Mouse (Mus musculus) cerebellum, postnatal 10 days (tissue): ENCODE measurements at regions not wholly inside any gene's neighbourhood (a gene's known extent, or its start where the extent isn't known, plus 50 kb on each side); places are given as distances from the start of the nearest gene placed in this dataset.
"Not testable (repeated sequence)": the region's sequence is repeated elsewhere in the genome, so short reads cannot be mapped to it uniquely, and the experiment has no call there.

Experiments used
- DNase-seq, 2 experiments: peaks; one replicate each; pipeline ENCODE4 v3.0.0; 2021; ENCODE audit warnings: mixed read lengths in 2 of 2

DNA sequence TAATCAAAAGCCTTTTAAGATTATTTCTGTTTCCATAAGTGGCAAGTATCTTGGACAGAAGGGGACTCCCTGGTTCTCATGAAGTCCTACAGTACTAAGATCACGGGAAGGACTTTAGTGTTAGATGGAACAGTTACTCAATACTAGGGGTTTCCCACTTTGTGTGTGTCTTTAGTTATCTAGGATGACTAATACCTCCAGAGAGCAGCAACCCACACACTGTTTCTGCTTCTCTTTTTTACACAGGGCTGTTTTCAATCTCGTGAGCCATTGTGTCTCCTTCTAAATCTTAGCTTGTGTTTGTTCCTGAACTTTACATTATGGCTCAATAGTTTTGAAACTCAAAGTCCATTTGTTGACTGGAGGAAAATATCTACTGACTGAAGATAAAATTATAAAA is 496.5 kb upstream of the Impg1 start:
- DNase-seq = no peak

DNA sequence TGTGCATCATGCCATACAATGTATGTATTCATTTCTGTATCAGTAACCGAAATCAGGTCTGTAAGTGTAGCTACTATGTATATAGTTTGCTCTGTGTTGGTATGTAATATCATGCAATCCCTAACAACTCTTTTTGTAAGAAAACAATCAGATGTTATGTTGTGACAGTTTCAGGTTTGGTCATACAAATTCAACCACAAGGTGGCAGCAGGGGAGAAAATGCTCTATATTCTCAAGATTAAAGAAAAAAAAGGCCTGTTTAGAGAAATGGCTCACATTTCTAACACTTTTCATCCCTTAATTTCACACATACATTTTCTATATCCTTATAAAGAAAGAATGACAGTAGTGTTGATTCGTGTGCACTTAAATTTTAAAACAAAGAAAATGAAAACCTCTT is 477.7 kb upstream of the Impg1 start:
- peak; percentile 48 to 61 for DNase-seq

- no peak for DNase-seq
Measured at GRCm38 (mm10) chr9:80941424-80941823, 476.1 kb upstream of the Impg1 start.

DNA sequence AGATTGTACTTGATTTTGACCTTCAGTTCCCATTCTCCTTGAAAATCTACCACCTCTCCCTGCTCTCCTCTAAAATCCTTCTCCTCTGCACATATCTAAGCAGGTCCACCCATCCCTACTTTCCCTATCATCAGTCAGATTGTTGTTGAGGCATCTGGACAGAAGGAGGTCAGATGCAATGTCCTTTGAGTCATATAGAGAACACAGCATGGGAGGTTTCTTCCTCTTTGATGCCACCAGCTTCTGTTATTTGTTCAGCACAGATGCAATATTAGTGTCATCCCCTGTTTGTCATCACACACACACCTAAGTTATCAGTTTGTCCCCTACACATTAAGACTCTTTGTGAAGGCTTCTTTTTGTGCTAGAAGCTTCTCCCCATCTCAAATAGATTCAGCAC is 473.0 kb upstream of the Impg1 start:
- DNase-seq = no peak

DNA sequence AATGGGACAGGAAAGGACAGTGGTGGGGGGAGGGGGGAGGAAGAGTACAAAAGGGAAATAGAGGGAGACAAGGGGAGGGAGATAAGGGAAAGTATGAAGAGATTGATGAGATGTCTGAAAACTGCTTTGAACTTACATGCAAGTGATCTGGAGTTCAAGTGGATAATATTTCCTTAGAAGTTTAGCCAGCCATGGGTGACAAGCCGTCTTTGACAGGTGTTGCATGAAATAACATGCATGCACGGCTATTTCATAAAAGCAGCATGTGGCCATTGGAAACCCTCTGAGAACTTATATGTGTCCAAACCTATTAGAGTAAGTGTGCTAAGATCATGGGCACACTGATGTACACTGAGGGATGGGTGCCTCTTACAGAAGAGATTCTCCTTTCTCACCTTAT is 465.3 kb upstream of the Impg1 start:
- no peak for DNase-seq

DNA sequence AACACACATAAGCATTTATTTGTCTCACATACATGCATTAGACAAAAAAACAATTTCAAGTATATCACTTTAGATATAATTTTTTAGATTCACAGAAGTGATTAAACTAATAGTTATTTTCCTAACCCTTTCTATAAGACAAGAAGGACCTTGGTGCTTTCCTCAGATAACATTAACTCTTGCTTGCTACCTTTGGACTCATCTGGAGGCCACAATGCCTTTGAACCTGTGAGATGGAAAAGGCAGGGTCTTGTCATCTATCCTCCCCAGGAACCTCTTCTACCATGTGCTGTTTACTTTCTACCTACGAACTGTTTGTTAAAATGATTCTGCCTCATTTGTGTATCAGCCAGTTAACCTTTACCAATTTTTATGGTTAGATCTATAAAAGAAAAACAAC is 455.0 kb upstream of the Impg1 start:
- no peak for DNase-seq

DNA sequence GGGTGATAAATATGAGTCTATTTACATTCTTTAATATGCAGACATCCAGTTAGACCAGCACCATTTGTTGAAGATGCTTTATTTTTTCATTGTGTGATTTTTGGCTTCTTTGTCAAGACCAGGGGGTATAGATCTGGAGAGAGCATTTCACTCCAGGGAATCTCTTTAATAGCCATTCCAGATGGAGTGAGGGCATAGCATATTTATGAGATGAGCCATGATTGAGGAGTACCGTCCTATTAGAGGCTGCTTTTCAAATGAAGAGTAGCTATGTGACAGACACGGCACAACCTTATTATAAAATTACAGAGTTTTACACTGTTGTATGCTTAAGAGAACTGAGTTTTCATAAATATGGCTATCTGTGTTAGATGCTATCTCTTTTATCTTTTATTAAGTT is 448.6 kb upstream of the Impg1 start:
- DNase-seq = no peak

- no peak for DNase-seq
Measured at GRCm38 (mm10) chr9:80912177-80912576, 446.9 kb upstream of the Impg1 start.

DNA sequence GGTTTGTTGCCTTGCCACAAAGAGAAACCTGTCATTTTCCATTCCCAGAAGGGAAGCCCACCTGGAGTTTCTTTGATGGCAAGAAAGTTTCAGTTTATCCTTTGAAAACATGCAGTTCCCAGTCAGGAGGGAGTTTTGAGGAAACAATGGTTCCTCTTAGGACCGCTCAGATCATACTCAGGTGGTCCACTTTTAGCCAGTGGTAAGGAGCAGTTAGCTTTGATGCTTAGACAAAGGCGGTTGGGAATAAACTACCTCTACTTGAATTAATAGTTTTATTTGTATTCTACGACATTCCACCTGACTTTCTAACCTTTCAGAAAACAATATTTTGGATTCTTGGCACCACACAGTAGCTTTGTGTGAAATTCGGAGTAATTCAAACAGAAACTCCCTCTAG is 401.5 kb upstream of the Impg1 start:
- no peak for DNase-seq

- DNase-seq = no peak
Measured at GRCm38 (mm10) chr9:80858998-80859397, 393.7 kb upstream of the Impg1 start.

DNA sequence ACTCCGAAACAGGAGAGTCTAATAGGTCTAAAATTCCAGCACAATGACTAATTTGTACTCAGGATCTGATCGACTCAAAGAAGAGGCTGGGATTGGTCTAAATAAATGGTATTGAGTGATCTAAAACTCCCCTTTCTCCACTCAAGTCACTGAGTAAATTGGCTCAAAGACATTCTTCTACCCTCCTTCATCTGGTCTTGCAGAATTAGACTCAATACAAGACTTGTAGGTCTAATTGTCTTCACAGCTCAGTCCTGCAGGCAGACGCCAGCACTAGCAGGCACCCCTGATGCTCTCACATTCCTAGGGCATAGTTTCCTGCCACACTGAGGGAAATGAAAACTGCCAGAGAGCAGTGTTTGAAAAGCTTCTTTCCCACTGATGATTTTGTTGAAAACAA is 382.9 kb upstream of the Impg1 start:
- DNase-seq = no peak

- DNase-seq = no peak
Measured at GRCm38 (mm10) chr9:80832808-80833207, 367.5 kb upstream of the Impg1 start.

- DNase-seq = no peak
Measured at GRCm38 (mm10) chr9:80825346-80825745, 360.1 kb upstream of the Impg1 start.

DNA sequence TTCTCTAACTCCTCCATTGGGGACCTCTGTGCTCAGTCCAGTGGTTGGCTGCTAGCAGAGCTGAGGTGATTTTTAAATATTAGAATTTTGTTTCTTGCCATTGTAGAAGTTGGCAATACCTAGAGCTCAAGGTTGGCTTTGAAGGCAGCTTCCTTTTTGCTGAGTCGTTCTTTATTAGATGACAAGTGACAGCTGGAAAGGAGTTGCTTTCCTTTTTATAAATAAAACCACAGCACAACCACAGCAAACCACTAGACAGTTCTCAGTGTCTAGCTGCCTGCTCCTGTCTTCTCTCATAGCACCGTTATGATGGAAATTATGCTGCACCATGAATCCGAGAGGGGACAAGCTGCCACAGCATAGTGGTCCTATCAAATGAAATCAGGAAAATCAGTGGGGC is 354.8 kb upstream of the Impg1 start:
- DNase-seq = no peak

DNA sequence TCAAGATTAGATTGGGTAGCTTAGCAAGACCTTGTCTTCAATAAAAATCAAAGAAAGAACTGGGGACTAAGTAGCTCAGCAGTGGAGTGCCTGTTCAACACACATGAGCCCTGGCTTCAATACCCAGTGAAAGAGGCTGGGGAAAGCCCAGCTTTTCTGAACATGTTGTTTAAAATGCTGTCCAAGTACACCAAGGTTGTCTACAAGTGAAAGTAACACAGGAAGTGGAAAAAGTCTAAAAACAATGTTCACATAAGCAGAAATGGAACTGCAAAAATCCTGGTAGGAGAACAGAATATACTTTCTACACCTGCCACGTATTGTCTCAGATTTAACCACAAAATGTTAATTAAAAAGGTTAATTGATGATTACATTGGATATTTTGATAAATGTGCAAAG is 353.8 kb upstream of the Impg1 start:
- no peak for DNase-seq

- DNase-seq = not testable (repeated sequence)
Measured at GRCm38 (mm10) chr9:80813921-80814320, 348.6 kb upstream of the Impg1 start.

DNA sequence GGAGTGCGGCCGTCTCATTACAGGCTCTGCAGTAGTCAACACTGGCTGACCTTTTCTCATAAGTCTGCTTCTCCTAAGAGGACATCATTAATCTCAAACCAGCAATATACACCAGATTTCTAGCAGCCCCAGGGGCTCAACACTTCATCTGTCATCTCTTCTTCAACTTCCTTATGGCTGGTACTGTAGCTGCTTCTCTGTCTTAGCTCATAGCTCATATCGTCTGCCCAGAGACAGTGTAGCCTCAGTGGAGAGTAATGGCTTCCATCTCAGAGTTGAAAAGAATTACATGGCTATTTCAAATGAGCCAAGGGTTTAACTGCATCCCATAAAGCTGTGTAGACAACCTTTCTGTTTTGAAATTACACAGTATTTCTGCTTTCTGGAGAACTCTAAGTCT is 326.2 kb upstream of the Impg1 start:
- no peak for DNase-seq

DNA sequence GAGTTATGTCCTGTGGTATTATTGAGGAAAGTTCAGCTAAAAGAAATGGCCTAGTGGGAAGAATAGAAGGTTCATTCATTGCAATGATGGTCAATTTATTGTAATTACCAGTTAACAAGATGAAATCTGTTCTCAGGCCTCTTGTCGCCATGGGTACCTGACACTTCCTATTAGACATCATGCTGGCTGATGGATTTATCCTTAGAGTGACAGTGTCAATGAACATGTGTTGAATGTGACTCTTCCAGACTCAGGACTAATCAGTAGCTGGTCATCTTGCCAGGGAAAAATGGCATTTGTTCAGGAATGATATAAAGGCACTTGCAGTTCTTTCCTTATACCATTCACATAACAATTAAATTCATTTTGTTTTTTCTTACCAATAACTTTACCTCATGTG is 309.3 kb upstream of the Impg1 start:
- peak; percentile 82 to 86 for DNase-seq

GRCm38 (mm10) chr9:80735806-80736205 is 270.5 kb upstream of the Impg1 start:
- DNase-seq = not testable (repeated sequence)

DNA sequence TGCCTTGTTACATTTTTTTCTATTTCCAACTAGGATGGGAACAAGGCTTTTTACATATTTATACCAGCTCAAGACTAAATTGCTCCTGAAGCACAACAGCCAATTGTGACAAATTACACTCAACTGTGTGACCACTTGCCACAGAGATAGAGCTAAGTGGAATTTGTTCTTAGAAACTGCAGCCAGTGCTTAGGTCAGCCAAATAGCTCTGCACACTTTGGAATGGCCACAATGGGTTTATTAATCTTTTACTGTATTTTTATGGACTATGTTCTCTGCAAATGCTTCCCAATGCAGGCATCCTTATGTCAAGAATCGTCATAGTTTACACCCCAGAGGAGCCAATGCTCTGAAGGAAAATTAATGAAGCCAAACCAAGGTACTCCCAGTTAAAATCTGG is 267.7 kb upstream of the Impg1 start:
- DNase-seq = no peak

DNA sequence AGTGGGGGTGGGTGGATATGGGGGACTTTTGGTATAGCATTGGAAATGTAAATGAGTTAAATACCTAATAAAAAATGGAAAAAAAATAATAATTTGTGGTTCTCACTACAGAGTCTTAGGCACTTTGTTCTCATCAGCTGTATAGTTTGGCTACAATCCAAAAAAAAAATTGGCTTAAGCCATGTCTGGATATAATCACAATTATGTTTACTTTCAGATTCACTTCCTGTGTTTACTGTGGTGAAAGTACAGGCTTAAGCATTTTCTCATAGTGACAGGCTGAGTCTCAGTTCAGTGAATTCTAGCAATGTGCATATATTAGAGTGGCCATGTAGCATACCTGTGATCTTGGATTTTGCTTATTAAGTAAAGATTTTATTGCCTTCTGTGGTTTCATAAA is 258.4 kb upstream of the Impg1 start:
- DNase-seq = no peak

DNA sequence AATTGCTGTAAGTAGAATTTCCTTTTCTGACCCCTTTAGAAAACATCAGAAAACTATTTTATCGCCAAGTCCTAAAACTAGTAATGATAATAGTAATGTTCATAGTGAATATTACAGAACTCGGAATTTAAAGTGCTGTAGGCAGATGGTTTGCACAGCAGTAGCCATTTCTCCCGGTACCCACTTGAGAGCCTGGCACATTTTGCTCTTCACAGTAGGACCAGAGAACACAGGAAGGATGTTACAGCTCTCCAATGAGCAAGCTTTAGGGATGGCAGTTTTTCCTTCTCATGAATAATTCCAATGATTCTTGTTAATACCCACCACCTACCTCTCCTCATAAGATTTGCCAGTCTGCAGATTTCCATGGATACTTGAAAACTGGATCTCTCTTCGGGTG is 253.2 kb upstream of the Impg1 start:
- peak; percentile 33 to 61 for DNase-seq

GRCm38 (mm10) chr9:80709781-80710180 is 244.5 kb upstream of the Impg1 start:
- DNase-seq = no peak

- no peak for DNase-seq
Measured at GRCm38 (mm10) chr9:80705264-80705663, 240.0 kb upstream of the Impg1 start.

- DNase-seq = peak in 1 of 2 experiments; percentile 21
Measured at GRCm38 (mm10) chr9:80697171-80697570, 231.9 kb upstream of the Impg1 start.

DNA sequence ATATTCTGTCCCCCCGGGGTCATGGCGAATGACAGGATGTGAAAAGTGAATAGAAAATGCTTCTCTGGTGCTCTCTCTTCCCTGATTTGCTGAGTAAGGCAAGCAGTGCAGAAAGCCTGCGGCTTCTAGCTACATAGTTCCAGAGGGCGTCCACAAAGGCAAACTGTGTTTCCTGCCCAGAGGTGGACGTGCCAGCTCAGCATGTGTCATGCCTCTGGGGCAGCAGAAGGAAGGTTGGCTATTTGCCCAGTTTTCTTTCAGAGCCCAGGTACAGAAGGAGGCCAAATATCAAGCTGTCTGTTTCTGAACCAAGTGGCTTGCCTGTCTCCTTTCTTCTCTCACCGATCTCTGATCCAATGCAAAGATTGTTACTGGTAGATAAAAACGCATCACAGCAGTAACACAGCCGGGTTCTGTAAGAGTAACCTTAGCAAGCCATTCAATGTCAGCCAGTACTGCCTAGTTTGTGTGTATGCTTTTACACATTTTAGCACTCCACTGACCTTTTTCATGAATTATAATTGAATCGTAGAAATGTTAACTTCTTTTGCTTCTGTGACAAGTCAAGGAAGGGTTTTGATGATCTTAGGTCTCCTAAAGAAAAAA is 223.3 kb upstream of the Impg1 start:
- DNase-seq = peak; percentile 74 to 77
